Mouse (Mus musculus): ENCODE measurements around the gene Sun2.
A peak's percentile ranks its signal among the peaks of the same experiment; 100 is the strongest.

Gene Sun2

DNA sequence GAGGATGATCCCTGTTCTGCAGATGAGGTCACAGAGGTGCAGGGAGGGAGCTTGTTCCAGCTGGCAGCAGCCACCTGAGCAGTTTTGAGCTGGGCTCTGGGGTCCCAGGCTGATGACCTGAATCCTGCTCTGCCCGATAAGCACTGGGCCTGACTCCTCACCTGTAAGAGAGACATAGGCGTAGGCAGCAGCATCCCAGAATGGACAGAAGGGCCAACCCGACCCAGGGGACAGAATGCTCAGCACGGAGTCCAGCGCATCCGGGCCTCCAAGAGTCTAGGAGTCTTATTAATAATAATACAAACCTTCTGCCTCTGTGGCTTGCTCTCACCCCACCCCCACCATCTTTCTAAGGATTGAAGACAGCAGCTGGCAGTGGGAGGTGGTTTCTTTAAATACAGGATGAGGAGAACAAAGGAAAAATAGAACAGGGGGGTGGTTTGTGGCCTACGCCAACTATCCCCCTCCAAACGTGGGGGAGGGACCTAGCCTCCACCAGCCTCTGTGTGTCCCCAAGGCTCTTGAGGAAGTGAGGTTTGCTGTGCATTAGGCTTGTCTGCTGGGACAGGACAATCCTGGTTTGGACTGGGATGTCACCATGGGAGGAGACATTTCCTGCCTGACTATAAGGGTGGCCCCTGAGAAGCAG is 13.8 kb upstream of the Sun2 start:
- no peak for DNase-seq (ENCODE audit: low read depth, low spot score)

DNA sequence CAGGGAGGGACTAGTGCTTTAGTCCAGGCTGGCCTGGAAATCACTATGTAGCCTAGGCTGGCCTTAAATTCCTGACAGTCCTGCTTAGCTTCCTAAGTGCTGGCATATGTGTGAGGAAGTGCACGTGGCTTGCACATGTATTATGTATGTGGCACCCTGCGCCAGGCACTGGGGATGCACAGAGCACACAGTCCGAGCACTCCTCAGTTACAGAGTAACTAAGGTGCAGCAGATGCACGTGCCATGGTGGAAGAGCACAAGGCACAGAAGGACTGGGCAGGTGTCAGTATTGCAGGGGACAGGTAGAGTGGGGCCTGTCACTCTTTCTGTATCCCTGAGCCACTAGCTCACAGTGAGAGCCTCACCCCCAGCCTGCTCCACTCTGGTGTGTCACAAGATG is 12.8 kb upstream of the Sun2 start:
- DNase-seq (ENCODE audit: low read depth, low spot score), result no peak

DNA sequence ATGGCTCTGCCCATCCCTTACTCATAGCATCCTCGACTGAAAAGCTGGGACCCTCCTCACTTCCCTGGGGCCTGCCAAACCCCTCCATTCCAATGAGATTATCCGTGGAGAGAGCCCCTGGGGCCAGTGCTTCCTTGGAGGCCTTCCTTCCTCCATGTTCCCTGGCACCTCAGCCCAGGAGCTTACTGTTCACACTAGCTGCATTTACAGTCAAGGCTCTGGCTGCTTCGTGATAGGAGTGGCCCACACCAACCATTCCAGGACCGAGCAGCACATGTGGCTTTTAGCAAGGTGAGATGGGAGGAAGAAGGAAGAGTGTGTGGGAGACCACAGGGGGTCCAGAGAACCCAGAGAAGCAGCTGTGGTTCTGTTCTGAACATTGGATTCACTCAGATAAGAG is 11.5 kb upstream of the Sun2 start:
- DNase-seq (ENCODE audit: low read depth, low spot score), result no peak

DNA sequence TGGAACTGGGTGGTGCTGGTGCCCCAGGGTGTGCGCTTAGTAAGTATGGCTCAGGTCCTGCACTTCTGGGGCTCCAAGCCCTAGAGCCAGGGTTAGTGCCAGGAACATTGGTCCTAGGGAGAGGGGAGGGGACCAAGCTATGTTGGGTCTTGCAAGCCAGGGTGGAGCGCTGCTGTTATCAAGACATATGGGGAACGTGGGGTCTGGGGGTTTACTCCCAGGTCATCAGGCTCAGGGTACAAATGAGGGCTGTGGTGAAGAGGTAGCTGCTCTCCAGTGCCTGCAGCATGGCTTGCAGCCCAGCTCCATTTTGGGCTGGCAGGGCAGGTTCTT is 11.1 kb upstream of the Sun2 start:
- DNase-seq (ENCODE audit: low read depth, low spot score), result no peak

DNA sequence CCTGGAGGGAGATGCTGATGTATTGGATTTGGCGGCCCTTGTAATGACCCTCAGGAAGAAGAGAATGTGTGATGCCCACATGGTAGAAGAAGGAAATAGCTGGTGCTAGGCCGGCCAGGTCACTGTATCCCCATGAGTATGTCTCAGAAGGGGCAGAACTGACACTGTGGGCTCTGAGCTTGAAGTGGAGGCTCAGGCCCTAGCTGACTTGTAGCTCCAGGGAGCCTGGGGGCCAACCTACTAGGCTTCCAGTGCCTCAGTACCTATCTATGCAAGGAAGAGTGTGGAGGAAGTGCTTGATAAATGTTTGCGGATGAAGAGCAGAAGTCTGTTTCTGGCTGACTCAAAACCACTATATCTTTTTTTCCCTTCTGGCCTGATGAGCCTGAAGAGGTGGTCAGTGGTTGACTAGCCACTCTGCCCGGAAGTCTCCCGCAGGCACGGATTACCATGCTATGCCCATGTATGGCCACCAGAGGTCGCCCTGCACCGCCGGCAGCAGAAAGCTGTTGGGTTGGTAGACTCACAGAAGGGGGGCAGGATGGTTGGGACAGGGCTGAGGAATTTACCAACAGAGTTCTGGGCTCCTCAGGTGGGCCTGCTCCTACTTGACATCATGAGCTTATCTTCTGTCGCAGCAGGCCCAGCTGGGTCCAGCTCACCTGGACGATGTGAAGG is 10.5 kb upstream of the Sun2 start:
- DNase-seq (ENCODE audit: low read depth, low spot score), result peak; percentile 68

DNA sequence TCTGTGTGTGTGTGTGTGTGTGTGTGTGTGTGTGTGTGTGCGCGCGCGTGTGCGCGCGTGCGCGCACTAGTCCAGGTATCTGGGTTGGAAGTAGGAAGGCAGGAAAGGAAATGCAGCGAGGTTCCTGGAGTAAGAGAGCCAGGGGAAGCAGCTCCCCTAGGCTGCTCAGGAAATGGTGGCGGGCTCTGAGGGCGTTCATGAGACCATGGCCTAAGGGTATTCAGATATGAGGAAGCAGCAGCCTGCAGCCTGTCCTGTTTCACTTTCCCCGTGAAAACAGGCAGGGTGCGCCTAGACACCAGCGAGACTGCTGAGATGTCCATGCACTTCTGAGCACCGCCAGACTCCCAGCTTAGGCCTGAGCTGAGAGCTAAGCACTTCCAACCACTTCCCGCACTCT is 9.4 kb upstream of the Sun2 start:
- peak; percentile 53 for DNase-seq (ENCODE audit: low read depth, low spot score)

DNA sequence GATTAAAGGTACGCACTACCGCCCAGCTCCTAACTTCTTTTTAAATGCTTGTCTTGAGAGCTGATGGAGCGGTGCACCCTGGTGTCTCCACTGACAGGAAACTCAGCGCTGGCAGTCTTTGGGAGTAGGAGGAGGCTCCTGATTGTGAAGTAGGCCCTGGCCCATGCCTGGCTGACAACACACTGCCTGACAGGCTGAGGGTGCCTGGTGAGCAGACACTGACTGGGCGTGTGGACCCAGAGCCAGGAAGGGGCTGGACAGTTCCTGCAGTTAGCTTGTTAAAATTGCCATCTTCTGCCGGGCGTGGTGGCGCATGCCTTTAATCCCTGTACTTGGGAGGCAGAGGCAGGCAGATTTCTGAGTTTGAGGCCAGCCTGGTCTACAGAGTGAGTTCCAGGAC is 7.9 kb upstream of the Sun2 start:
- DNase-seq (ENCODE audit: low read depth, low spot score), result no peak

DNA sequence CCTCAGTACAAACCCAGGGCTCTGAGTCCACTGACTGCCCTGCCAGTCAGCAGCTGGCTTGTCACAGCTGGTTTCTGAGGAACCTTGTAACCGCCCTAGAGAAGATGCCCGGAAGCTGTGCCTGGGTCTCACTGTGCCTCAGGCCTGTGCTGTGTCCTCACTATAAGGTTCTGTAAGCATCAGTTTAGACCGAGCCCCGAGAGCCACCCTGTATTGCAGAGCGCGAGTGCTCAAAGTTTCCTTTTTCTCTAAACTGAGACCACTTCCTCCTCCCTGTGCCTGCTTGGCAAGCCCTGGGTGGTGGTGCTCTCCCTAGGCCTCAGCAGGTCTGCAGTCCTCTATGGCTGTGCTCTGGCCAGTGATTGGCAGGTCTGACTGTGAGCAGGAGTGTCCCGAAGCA is 6.8 kb upstream of the Sun2 start:
- DNase-seq (ENCODE audit: low read depth, low spot score), result peak; percentile 41

DNA sequence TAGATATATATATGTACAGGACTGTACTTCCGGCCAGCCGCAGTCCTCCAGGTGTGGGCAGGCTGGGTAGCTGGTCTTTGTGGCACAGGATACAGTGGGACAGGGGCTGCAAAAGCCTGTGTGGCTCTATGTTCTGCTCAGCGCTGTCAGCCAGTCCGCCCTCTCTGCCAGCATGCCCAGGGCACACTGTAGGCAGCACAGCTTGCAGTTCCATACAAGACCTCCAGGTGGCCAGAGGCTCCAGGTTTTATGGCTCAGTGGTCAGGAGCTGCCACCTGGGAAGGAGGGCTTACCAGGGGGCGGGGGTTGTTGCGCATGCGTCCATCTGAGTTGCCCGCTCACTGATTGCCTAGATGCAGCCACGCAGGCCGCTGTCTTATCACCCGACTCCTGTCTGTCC is 5.7 kb upstream of the Sun2 start:
- peak; percentile 82 for DNase-seq (ENCODE audit: low read depth, low spot score)

DNA sequence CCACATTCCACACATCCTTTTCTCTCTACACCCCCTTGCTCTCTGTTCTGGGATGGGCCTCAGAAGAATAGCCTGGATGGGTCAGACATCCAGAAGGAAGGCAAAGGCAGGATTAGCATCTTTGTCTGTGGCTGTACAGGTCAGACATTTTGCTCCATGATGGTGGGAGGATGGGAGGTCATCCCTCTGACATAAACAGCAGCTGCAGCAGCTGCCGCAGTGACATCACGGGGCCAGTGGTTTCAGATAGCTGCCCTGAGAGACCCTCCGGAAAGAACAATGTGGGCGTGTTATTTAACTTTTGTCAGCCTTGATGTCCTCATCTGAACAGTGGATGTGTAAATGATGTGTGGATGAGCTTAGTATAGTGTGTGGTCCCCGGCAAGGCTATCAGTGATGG is 3.5 kb upstream of the Sun2 start:
- no peak for DNase-seq (ENCODE audit: low read depth, low spot score)

DNA sequence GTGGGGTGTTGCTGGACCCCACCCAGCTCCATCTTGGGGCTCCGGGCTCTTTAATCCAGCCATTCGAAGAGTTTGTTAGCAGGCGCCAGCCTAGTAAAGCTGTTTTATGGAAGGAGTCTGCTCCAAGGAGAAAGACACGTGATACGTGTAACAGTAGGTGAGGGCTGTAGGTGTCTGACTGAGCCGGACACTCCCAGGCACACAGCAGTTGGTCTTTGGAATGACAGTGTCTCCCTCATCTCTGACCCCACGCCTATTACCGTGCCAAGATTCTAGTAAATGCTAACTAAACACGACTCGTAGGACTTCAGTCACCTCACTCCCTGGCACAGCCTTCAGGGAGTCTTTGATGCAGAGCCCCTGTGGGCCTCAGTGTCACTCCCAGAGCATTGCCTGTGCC is 3.0 kb upstream of the Sun2 start:
- no peak for DNase-seq (ENCODE audit: low read depth, low spot score)

DNA sequence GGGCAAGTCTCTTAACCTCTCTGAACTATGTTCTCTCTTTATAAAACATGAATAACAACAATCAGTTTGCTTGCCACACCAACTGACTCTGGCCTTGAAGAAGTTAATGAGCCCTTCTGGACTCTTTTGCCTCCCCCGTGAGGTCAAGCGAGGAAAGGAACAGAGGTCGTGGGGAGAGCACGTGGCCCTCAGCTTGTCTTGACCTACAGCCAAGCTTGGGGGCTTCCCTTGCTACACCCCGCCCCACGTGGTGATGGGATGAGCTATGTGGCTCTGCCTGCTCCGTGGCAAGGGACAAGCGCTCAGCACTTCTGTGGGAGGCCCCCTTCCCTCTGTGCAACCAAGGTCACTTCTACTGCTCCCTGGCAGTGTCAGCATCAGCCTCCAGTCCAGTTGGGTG is 2.4 kb upstream of the Sun2 start:
- DNase-seq (ENCODE audit: low read depth, low spot score), result no peak

DNA sequence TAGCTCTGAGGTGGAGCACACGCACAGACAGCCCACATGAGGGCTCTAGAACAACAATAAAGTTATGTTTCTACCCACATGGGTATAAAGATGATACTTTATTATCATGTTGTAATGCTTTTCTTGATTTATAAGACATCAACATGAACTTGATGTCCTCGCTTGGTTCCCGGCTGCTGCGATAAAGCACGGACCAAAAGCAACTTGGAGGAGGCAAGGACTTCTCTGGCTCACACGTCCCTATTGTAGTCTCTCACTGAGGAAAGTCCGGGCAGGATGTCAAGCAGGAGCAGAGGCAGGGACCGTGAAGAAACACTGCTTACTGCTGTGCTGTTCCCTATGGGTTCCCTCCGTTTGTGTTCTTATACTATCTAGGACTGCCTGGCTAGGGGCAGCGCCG is 1.7 kb upstream of the Sun2 start:
- DNase-seq (ENCODE audit: low read depth, low spot score), result no peak

DNA sequence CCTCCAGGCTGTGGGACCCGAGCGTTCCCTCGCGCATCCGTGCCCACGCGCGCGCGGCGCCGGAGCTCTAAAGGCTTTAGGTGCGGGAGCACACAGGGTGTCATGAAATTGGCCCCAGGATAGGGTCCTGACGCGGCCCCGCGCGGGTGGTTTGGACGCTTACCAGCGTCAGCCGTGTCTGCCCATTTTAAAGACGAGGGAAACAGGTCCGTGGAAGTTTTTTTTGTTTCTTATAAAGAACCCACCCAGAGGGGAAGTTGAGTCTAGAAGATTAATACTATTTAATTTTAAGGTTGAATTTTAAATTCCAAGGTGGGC is 329 bp upstream of the Sun2 start:
- no peak for DNase-seq (ENCODE audit: low read depth, low spot score)

DNA sequence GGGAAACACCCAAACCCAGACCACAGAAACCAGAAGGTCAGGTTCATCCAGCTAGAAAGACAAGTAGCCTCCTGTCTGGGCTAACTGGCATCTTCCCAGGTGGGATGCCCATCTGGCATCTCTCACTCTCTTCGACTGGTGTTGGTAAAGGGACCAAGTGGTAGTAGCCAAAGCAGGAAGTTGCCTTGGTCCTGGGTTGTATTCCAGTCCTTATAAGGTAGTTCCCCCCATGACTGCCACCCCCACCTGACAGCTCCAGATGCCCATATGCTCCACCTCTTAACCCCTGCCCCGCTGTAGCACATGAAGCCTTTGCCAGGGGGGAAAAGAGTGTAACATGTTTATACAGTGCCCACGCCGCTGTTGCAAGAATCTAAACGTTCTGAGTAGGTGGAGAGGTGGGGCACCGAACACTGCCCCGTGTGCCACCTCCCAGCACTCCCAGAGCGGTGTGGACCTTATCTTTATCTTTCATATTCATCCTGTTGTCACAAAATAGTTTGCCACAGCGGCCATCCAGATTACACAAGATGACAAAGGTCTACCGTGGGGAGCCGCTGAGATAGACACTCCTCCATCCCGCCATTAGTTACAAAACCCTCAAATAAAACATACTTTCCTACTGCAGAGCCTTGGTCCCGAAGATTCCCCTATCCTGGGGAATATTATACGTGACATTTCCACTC is 1.0 kb downstream of the Sun2 start:
- DNase-seq (ENCODE audit: low read depth, low spot score), result peak; percentile 69

DNA sequence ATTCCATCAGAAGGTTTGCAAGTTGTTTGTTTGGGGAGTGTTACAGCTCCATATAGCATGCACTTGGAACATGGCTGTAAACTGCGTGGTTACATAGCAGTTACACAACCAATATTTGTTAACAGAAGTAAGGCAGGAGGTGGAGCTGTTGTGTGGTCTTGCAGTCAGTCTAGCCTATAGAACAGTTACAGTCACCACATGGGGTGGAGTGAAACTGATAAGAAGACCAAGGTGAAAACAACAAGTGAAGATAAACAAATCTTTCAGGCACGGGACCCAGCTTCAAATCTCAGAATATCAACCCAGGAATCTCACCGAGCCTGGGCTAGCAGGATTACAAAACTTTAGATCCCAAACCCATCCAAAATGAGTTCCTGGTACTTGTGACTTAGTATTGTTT is 1.6 kb downstream of the Sun2 start:
- no peak for DNase-seq (ENCODE audit: low read depth, low spot score)

DNA sequence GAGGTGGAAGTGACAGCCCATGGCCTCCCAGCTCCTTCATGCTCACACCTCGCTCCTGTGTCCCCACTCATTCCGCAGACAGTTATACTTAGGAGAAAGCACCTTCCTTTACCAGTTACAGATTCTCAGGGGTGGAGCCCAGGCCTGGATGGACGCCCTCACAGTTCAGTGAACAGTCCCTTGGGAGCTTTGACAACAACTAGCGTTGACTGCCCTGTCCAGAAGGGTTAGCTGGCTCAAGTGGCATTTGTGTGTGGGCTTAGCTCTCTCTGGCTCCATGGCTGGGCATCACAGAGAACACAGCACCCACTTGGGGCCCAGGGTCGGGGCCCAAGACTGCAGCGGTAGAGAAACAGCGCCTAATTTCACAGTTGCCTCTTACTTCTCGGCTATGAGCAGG is 8.0 kb downstream of the Sun2 start:
- no peak for DNase-seq (ENCODE audit: low read depth, low spot score)

DNA sequence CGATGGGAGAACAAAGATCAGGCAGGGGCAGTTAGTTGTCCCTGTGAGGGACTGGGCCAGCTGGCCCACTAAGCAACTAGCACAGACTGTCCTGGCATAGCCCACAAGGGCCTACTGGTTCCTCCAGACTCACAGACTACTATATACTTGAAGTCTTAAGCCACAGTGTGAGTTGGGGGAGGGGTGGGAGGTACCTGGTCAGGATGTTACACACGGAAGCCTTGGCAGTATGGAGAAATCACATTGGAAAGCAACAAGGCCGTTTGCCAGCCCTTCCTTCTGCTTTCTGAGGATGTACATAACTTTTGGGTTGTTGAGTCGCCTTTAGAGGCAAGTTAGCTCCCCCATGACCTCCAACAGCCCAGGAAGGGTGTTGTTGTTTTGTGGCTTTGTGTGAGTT is 8.7 kb downstream of the Sun2 start:
- no peak for DNase-seq (ENCODE audit: low read depth, low spot score)

DNA sequence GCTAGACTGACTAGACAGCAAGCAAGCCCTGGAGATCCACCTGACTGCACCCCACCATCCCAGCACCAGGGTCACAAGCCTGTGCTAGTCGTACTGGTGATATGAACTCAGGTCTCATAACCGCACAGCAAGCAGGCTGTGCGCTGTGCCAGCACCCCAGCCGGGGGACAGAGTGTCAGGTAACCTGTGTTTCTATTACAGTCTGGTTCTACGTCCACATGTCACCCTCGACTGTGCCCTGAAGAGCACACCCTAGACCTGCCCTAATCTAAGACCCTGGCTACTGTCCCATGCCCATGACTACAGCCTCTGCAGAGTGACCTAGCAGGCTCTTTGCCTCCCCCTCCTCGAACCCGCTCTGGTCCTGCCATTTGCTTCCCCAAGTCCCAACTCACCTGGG is 9.1 kb downstream of the Sun2 start:
- no peak for DNase-seq (ENCODE audit: low read depth, low spot score)

DNA sequence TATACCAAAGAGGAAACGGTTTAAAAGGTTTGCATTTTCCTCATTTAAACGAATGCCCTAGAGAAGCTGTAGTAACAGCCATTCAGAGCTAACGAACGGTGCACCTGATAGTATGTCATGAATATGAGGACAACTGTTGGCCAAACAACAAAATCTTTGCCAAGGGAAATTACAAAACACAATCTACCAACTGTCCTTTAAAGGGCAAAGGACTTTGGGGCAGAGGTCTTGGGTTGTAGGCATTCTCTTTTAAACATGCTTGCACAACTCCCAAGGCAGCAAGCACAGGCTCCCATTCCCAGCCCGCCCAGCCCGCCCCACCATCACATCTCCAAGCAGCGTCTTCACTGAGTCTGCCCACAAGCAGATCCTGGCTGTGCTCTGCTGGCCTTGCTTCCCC is 10.8 kb downstream of the Sun2 start:
- no peak for DNase-seq (ENCODE audit: low read depth, low spot score)

DNA sequence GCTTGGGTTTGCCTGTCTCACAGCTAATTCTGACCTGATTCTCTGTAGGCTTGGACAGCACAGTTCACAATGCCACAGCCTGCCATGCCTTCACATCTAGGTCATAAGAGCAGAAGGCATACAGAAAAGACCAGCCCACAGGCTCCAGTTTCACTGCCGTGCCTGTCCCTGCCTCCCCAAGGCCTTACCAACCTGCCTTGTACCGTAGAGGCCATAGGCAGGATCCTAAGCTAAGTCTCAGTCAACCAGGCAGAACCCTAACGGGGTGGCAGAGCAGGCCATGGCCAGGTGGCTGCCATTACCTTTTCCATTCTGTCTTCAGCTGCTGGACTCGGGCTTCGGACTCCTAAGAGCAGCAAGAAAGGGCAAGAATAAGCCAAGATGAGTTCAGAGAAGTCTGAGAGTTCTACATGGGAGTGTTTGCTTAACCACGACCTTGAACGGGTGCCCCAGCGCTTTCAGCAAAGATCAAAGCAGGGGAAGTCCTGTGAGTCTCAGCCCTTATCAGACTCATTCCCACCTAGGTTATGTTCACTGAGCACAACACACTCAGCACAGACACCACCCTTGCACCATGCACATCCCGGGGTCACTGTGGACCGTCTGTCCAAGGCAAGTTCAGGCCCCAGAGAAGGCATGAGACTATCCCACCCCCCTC is 13.5 kb downstream of the Sun2 start:
- DNase-seq (ENCODE audit: low read depth, low spot score), result no peak

DNA sequence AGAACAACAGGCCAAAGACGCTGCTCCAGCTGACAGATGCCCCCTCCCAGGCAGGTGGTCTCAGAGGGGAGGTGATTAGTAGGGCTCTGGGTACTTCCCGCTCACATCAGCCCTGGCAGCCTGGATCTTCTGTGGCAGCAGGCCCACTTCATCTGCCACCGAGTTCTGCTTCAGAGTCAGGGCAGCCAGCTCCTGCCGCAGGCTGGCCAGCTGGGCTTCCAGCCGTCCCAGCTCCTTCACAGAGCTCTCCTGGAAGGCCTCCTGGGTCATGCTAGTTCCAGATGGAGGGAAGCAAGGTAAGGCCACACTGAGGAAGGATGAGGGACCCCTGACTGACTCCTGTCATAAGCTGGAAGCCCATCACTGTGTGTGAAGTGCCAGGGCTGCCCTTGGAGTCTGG is 14.0 kb downstream of the Sun2 start:
- DNase-seq (ENCODE audit: low read depth, low spot score), result no peak

DNA sequence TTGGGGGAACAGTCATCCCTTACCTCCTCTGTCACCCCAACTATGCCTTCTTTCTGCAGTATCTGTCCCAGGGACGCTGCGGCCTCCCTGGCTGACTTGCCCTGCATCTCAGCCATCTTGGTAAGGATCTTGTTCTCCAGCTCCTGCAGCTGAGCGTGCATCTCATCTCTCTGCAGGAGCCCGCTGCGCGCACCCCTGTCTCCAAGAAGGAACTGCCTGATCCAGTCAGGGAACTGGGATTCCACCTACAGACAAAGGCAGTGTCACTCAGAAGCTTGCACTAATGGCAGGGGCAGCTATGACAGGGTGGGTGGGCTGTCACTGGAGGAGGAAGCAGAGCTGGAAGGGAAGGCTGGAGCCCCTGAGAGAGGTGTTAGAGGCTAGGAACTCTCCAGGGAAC is 14.5 kb downstream of the Sun2 start:
- no peak for DNase-seq (ENCODE audit: low read depth, low spot score)
